Mouse (Mus musculus) forebrain, embryonic 16.5 days (tissue): ENCODE measurements around the gene Gm960. TPM values are rescaled to one million over a fixed set of nuclear protein-coding genes. Genes with fewer than 3 reads are reported as not detected.

ENCODE experiments used
- ATAC-seq: fragments of 200-750 bp; cut with Nextera tagmentation; 2 replicates; pipeline ENCODE4 v1.8.0; 2017; ENCODE audit warnings: mild to moderate bottlenecking, moderate library complexity
- H3K27ac ChIP-seq: fragments of 300-500 bp; sonication (generic); 2 replicates; pipeline ENCODE4 v1.5.1; 2014; ENCODE audit warnings: low read length, control low read depth
- H3K27me3 ChIP-seq: fragments of 300-500 bp; sonication (generic); replicated peaks from 2 replicates; pipeline ENCODE4 v1.6.1; 2014; ENCODE audit warnings: low read length; ENCODE audit not compliant: control insufficient read depth, insufficient read depth
- H3K36me3 ChIP-seq: fragments of 300-500 bp; sonication (generic); 2 replicates; pipeline ENCODE4 v1.6.1; 2014; ENCODE audit not compliant: control insufficient read depth, insufficient read depth
- H3K4me1 ChIP-seq: fragments of 300-500 bp; sonication (generic); replicated peaks from 2 replicates; pipeline ENCODE4 v1.6.1; 2014; ENCODE audit warnings: low read length; ENCODE audit not compliant: control insufficient read depth, insufficient read depth
- H3K4me2 ChIP-seq: fragments of 300-500 bp; sonication (generic); 2 replicates; pipeline ENCODE4 v1.6.1; 2014; ENCODE audit warnings: mild to moderate bottlenecking, low read length, control low read depth
- H3K4me3 ChIP-seq: fragments of 300-500 bp; sonication (generic); replicated peaks from 2 replicates; pipeline ENCODE4 v1.5.1; 2014; ENCODE audit warnings: mild to moderate bottlenecking, low read length, control low read depth
- H3K9ac ChIP-seq: fragments of 300-500 bp; sonication (generic); replicated peaks from 2 replicates; pipeline ENCODE4 v1.6.1; 2014; ENCODE audit warnings: low read depth, low read length, control low read depth
- H3K9me3 ChIP-seq: fragments of 300-500 bp; sonication (generic); 2 replicates; pipeline ENCODE4 v1.6.1; 2016; ENCODE audit warnings: low read length; ENCODE audit not compliant: control insufficient read depth
- WGBS: fragments of 180-500 bp; shearing (Covaris S2); extraction: QIAGEN DNeasy Blood & Tissue Kit; methylation state at CpG from one replicate; pipeline ENCODE4 v1.1.7; 2014; 5-methylcytosine and 5-hydroxymethylcytosine counted together
- polyA plus RNA-seq: library from polyadenylated mRNA; unstranded; fragments of >200 nt; fragmentation: Nextera tagmentation; extraction: Ambion mirVana; gene quantifications from 2 replicates; pipeline ENCODE4 v1.2.1, GENCODE M21; 2015

The Gm960 gene
- polyA plus RNA-seq, 1 experiment from 2014 or later: 8.9 TPM

DNA sequence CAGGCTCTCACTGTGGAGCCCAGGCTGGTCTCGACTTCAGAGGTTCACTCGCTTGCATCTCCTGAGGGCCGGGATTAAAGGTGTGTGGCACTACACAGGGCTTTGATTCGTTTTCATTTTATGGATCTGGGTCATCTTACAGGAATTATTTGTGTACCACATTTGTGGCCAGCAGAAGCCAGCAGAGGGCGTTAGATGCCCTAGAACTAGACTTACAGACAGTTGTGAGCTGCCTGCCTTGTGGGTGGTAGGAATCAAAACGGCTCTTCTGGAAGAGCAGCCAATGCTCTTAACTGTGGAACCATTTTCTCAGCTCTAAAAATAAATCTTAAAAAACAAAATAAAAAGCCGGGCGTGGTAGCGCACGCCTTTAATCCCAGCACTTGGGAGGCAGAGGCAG is 54.2 kb downstream of the Gm960 start:
- no peak overlapping the region for H3K9ac ChIP-seq
- no peaks in the 10 kb centered on the region for H3K27me3 ChIP-seq
- no peaks in the 10 kb centered on the region for H3K36me3 ChIP-seq
- no peak overlapping the region for H3K27ac ChIP-seq
- ATAC-seq: no peak
- WGBS: 43% methylated on average over 10 of the region's 10 CpGs
- H3K9me3 ChIP-seq: no peaks in the 10 kb centered on the region
- no peak overlapping the region for H3K4me3 ChIP-seq
- no peaks in the 10 kb centered on the region for H3K4me1 ChIP-seq
- no peak overlapping the region for H3K4me2 ChIP-seq

DNA sequence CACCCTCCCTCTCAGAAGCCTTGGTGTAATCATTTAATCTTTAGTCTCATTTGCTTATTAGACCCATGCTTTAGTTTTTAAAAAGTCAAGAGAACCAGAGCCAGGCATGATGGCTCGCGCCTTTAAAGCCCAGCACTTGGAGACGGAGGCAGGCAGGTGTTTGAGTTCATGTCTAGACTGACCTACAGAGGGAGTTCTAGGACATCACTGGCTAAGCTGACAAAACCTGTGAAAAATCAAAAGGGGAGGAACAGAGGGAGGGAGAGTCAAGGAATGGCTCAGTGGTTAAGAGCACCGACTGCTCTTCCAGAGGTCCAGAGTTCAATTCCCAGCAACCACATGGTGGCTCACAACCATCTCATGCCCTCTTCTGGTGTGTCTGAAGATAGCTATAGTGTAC is 62.5 kb downstream of the Gm960 start:
- no peaks in the 10 kb centered on the region for H3K27me3 ChIP-seq
- H3K4me2 ChIP-seq: no peak overlapping the region
- WGBS: 68% methylated on average over 4 of the region's 4 CpGs
- ATAC-seq: no peak
- no peak overlapping the region for H3K4me3 ChIP-seq
- H3K36me3 ChIP-seq: no peaks in the 10 kb centered on the region
- no peak overlapping the region for H3K9ac ChIP-seq
- no peaks in the 10 kb centered on the region for H3K4me1 ChIP-seq
- H3K27ac ChIP-seq: no peak overlapping the region
- H3K9me3 ChIP-seq: no peaks in the 10 kb centered on the region

DNA sequence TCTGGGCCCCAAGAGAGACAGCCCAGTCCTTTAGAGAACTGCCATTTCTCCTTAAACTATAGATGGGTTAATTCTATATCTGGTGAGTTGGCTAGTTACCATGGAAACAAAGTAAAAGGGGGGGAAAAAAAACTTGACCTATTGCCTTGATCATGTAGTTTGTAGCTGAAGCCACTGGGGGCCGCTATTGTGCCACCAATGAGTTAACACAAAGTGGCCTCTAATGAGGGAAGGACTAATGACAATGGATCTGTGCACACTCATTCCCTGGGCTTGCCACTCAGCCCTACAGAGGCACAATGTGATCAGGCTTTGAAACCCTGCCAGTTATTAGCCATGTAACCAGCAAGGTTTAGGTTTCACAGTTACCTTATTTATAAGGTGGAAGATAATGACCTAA is 69.6 kb downstream of the Gm960 start:
- H3K4me2 ChIP-seq: no peak overlapping the region
- H3K27ac ChIP-seq: peak overlapping the region; percentile 62
- H3K27me3 ChIP-seq: no peaks in the 10 kb centered on the region
- ATAC-seq: peak; percentile 51; the same call in 1 of the 2 replicates
- H3K36me3 ChIP-seq: no peaks in the 10 kb centered on the region
- H3K9ac ChIP-seq: peak overlapping the region; percentile 37; the same call in 1 of the 2 replicates
- no peak overlapping the region for H3K4me3 ChIP-seq
- WGBS: 0% methylated on average over 1 of the region's 1 CpGs
- H3K4me1 ChIP-seq: peaks cover 29% of the 10 kb centered on the region
- no peaks in the 10 kb centered on the region for H3K9me3 ChIP-seq

DNA sequence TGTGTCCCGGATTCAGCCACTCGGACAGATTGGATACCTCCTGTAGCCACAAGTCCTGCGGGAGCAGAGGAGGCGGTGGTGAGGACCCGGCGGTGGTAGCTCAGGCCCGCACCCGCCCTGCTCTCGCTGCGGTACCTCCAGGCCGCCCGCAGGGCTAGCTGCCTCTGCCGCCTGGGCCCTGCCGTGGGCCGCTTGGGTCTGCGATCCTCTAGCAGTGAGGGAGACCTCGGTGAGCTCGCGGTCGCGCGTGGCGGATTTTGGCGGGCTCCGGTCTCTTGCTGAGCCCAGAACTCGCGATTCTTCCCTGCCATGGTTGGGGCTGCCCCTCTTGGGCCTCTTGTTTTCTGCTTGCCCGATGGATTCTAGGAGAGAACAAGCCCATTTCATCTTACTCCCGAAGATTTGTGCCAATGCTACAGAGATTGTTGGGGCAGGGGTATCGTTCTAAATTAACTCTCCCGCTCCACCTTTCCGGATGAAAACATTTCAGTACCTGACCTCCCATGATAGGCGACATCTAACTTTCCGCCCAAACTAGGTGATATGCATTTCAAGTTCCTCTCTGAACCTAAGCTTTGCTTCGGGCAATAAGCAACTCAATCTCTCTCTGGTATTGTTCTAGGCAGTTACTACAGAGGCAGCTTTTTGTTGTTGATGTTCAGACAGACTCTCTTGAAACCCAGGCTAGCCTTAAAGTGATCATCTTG is 72.5 kb downstream of the Gm960 start:
- H3K36me3 ChIP-seq: no peaks in the 10 kb centered on the region
- peak overlapping the region; percentile 78 for H3K9ac ChIP-seq
- peak; percentile 65 for ATAC-seq
- H3K4me3 ChIP-seq: peak overlapping the region; percentile 87
- peak overlapping the region; percentile 63 for H3K4me2 ChIP-seq
- no peaks in the 10 kb centered on the region for H3K27me3 ChIP-seq
- H3K9me3 ChIP-seq: no peaks in the 10 kb centered on the region
- peaks cover 29% of the 10 kb centered on the region for H3K4me1 ChIP-seq
- H3K27ac ChIP-seq: peak overlapping the region; percentile 77; the same call in 1 of the 2 replicates
- WGBS: 2% methylated on average over 35 of the region's 35 CpGs

DNA sequence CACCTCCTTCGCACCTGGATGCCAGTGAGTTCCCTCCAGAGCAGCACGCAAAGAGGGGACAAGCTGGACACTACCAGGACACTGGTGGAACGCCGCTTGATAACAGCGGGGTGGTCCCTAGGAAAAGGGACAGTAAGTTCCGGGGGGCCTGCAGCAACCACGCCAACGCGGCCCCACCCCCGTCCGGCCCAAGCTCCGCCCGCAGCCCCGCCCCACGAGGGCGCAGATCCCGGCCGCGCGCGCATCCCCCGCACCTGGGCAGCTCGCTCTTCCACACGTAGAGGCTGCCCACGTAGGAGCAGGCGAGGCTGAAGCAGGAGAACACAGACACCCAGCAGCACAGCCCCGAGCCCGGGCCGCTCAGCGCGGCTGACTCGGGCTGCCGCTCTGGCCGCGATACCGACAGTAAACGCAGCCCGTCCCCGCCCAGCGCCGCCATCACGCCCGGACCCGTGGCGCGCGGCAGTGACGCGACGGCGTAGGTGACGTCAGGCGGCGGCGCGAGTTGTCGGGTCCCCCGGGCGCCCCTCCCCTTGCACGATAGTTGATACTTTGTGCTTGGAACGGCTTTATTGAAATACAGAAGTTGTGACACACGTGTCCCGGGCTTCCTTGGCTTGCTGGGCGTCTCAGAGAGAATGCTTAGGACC is 73.2 kb downstream of the Gm960 start, which contains the start of gene Rce1:
Rce1 (minus strand) TSS at position 463 of the 650 bp plus-strand sequence.
- peak; percentile 92 for ATAC-seq
- under 1% methylated on average over 61 of the region's 64 CpGs for WGBS
- Histone ChIP-seq H3K27me3 (no peaks in the 10 kb centered on the region), H3K4me1 (peaks cover 29% of the 10 kb centered on the region), H3K4me2 (peak within 1 kb of the TSS; percentile 72), H3K9me3 (no peaks in the 10 kb centered on the region), H3K36me3 (peaks cover 3% of the 10 kb centered on the region; the same call in 1 of the 2 replicates), H3K4me3 (peak within 1 kb of the TSS; percentile 87), H3K9ac (peak within 1 kb of the TSS; percentile 78), H3K27ac (peak within 1 kb of the TSS; percentile 77)

DNA sequence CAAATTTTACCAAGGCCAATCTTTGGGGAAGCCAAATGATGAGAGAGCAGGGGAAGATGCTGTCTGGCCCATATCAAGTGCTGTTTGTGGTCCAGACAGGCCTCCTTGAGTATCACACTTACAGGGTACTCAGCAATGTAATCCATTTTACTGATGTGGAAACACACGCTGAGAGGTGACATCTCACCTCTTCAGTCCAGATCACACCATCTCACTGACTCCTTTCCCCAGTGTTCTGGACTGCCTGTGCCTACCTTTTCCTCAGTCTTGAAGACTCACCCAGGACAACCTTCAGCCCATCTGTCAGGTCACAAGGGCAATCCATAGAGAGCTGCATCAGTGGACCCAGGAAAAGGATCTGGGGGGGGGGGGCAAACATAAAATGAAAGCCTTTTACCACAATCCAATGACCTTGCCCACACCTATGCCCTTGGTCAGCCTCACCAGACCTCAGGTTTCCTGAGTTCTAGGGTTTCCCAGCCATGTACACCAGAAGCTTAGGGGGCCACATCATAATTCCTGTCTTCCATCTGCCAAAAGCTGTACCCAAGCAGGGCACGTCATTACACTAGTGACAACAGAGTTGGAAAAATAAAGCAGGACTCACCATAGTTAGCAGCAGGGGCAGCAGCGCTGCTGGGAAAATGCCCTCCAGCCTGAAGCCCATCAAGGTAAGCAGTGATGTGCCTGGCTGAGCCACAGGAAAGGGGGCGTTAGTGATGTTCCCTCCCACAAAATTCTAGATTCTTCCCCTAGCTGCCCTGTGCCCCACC is 73.9 kb downstream of the Gm960 start:
- Histone ChIP-seq H3K9me3 (no peaks in the 10 kb centered on the region), H3K36me3 (peaks cover 3% of the 10 kb centered on the region; the same call in 1 of the 2 replicates), H3K9ac (peak overlapping the region; percentile 78), H3K4me2 (peak overlapping the region; percentile 72), H3K4me1 (peaks cover 29% of the 10 kb centered on the region), H3K4me3 (peak overlapping the region; percentile 87), H3K27me3 (no peaks in the 10 kb centered on the region), H3K27ac (peak overlapping the region; percentile 77)
- no peak for ATAC-seq
- WGBS: 34% methylated on average over 4 of the region's 4 CpGs

DNA sequence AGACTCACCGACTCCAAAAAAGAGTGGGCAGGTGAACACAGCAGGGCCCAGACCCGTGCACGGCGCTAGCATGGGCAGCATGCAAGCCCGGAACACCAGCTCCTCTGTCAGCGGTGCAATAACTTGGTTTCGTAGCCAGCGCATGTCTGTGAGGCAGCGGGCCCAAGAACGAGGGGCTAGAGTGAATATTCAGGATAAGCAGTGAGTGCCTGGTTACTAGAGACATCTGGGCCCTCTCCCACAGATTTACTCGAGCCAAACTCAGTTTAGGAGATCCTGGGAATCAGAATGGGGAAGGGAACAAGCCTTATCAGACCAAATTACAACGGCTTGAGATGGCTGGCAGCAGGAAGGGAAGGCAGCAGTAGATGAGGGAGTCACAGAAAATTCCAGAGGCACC is 74.5 kb downstream of the Gm960 start:
- H3K27ac ChIP-seq: no peak overlapping the region
- H3K27me3 ChIP-seq: no peaks in the 10 kb centered on the region
- 91% methylated on average over 12 of the region's 12 CpGs for WGBS
- no peak for ATAC-seq
- no peak overlapping the region for H3K4me2 ChIP-seq
- no peak overlapping the region for H3K9ac ChIP-seq
- peaks cover 3% of the 10 kb centered on the region; the same call in 1 of the 2 replicates for H3K36me3 ChIP-seq
- H3K4me3 ChIP-seq: no peak overlapping the region
- peaks cover 26% of the 10 kb centered on the region for H3K4me1 ChIP-seq
- H3K9me3 ChIP-seq: no peaks in the 10 kb centered on the region

DNA sequence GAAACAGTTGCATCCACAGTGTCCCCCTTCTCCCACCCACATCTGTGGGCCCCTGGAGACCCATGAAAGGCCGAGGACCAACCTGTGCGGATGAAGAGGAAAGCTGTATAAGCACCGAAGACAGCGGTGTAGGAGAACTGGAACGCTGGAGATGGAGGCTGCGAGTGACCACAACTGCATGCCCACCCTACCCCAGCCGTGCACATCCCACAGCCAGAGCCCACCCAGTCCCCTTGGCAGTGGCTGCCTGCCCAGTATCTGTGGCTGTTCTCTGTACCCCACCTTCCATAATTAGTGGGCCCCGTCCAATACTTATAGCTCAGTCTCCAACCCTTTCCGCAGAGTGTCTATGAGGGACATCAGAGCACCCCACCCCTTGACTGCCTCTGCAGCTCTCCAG is 75.0 kb downstream of the Gm960 start:
- Histone ChIP-seq H3K4me2 (no peak overlapping the region), H3K36me3 (peaks cover 3% of the 10 kb centered on the region; the same call in 1 of the 2 replicates), H3K4me3 (no peak overlapping the region), H3K9me3 (no peaks in the 10 kb centered on the region), H3K27me3 (no peaks in the 10 kb centered on the region), H3K4me1 (peaks cover 20% of the 10 kb centered on the region), H3K9ac (no peak overlapping the region), H3K27ac (no peak overlapping the region)
- WGBS: 97% methylated on average over 9 of the region's 9 CpGs
- ATAC-seq: no peak

DNA sequence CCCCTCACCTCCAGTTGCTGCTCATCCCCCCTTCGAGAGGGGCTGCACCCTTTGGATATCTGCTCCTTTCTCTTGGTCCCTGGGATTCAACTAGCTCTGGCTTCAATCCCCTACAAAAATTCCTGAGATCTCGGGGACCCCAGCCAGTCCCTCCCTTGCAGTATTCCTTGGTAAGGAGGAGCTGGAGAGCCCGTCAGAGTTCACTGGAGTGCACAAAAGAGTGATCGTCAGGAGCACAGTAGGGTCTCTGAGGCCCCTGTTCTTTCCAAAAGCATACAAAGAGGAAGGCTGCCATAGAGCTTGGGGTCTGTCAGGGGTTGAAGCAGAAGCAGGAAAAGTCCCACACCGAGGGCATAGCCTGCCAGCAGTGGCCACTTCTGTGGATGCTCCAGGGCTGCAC is 75.7 kb downstream of the Gm960 start:
- H3K9ac ChIP-seq: no peak overlapping the region
- peaks cover 18% of the 10 kb centered on the region for H3K4me1 ChIP-seq
- no peak for ATAC-seq
- H3K27me3 ChIP-seq: no peaks in the 10 kb centered on the region
- WGBS: 59% methylated on average over 5 of the region's 5 CpGs
- H3K4me2 ChIP-seq: no peak overlapping the region
- peaks cover 3% of the 10 kb centered on the region; the same call in 1 of the 2 replicates for H3K36me3 ChIP-seq
- H3K9me3 ChIP-seq: no peaks in the 10 kb centered on the region
- H3K27ac ChIP-seq: no peak overlapping the region
- no peak overlapping the region for H3K4me3 ChIP-seq
